Mouse (Mus musculus): ENCODE results near the gene Rab3gap1. TPM values are rescaled to one million over a fixed set of nuclear protein-coding genes. Genes with fewer than 3 reads are reported as not detected.
"Not testable (repeated sequence)": the region's sequence is repeated elsewhere in the genome, so short reads cannot be mapped to it uniquely, and the experiment has no call there.

The Rab3gap1 gene
- polyA plus RNA-seq, 1 experiment from 2014 or later, result 13.5 TPM

DNA sequence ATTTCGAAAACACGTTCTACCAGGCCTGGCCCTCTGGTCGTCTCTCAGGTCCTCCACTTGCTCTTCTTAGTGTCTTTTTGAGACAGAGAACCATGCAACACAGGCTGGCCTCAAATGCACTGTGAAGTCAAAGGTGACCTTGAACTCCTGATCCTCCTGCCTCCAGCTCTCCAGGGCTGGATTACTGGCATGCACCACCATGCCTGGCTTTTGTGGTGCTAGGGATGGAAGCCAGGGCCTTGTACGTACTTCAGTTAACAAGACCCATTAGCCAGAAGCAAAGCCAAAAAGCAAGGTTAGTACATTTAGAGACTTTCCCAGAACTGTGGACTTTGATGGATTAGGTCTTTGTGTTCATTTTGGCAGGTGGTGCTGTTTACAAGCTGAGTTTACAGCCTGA lies 83.7 kb downstream of the Rab3gap1 start:
- no peaks in the 10 kb centered on the region for H3K4me1 ChIP-seq (replicated peaks; ENCODE audit: control insufficient read depth, insufficient read depth)
- H3K4me2 ChIP-seq (replicated peaks; ENCODE audit: low read depth), result no peak overlapping the region
- H3K27me3 ChIP-seq (ENCODE audit: control insufficient read depth, insufficient read depth, low read length), result no peaks in the 10 kb centered on the region
- WGBS, result 79% methylated on average over 4 of the region's 4 CpGs
- H3K9me3 ChIP-seq (ENCODE audit: control insufficient read depth, low read length), result no peaks in the 10 kb centered on the region
- H3K9ac ChIP-seq (ENCODE audit: low read length), result no peak overlapping the region
- ATAC-seq (ENCODE audit: low FRiP score, low TSS enrichment), result no peak
- H3K4me3 ChIP-seq (ENCODE audit: low read depth, low read length), result no peak overlapping the region
- no peak for DNase-seq (ENCODE audit: low spot score)
- no peaks in the 10 kb centered on the region for H3K36me3 ChIP-seq (ENCODE audit: control insufficient read depth, insufficient read depth, low read length)
- no peak for TF ChIP-seq EP300 (optimal IDR thresholded peaks at IDR 0.05)
- TF ChIP-seq CTCF (IDR thresholded peaks at IDR 0.05; ENCODE audit: low read depth), result no peak
- H3K27ac ChIP-seq (replicated peaks), result no peak overlapping the region

DNA sequence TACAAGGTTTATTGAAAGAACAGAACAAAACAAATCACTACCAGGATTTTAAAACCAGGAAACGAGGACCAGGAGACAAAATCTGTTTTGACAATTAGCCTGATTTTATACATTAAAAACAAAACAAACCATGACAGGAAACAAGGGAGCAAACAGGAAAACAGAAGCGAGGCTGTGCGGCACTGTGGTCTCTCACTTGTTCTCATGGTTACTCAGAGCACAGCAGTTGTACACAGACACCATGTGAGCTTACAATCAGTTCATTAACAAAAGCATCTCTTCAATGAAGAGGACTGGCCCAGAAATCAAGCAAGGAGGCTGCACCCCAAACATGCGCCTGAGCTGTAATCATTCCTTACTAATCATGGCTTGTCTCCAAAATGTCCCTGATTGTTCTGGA lies 85.6 kb downstream of the Rab3gap1 start:
- not testable (repeated sequence) for H3K4me2 ChIP-seq (replicated peaks; ENCODE audit: low read depth); H3K27ac ChIP-seq (replicated peaks); H3K9me3 ChIP-seq (ENCODE audit: control insufficient read depth, low read length); H3K4me3 ChIP-seq (ENCODE audit: low read depth, low read length); ATAC-seq (ENCODE audit: low FRiP score, low TSS enrichment); H3K4me1 ChIP-seq (replicated peaks; ENCODE audit: control insufficient read depth, insufficient read depth); H3K36me3 ChIP-seq (ENCODE audit: control insufficient read depth, insufficient read depth, low read length); H3K27me3 ChIP-seq (ENCODE audit: control insufficient read depth, insufficient read depth, low read length); H3K9ac ChIP-seq (ENCODE audit: low read length); DNase-seq (ENCODE audit: low spot score)
- 75% methylated on average over 4 of the region's 4 CpGs for WGBS

DNA sequence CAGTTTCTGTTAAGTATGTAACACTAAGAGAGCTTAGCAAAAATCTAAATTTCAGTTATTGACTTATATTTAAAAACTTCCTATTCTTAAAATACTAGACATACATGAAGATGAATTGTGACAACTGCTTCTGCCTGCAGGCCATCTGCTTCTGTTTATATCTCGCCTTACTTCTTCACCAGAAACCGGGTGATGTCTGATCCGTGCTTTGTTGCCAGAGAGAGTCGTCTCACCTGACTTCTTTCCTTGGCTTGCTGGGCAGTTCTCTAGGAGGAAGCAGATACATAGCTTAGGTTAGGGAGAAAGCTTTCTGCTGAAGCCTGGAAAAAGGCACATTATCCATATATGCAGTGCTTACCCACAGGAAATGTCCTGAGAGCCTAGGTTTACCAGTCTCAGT lies 86.2 kb downstream of the Rab3gap1 start:
- Histone ChIP-seq H3K4me1 (replicated peaks; ENCODE audit: control insufficient read depth, insufficient read depth) (no peaks in the 10 kb centered on the region), H3K4me2 (replicated peaks; ENCODE audit: low read depth) (no peak overlapping the region), H3K27me3 (ENCODE audit: control insufficient read depth, insufficient read depth, low read length) (no peaks in the 10 kb centered on the region), H3K4me3 (ENCODE audit: low read depth, low read length) (no peak overlapping the region), H3K36me3 (ENCODE audit: control insufficient read depth, insufficient read depth, low read length) (no peaks in the 10 kb centered on the region), H3K9ac (ENCODE audit: low read length) (no peak overlapping the region), H3K27ac (replicated peaks) (no peak overlapping the region), H3K9me3 (ENCODE audit: control insufficient read depth, low read length) (no peaks in the 10 kb centered on the region)
- WGBS, result 57% methylated on average over 4 of the region's 4 CpGs
- ATAC-seq (ENCODE audit: low FRiP score, low TSS enrichment) (no peak), DNase-seq (ENCODE audit: low spot score) (no peak)
- TF ChIP-seq EP300 (optimal IDR thresholded peaks at IDR 0.05) (no peak), CTCF (IDR thresholded peaks at IDR 0.05; ENCODE audit: low read depth) (no peak)

DNA sequence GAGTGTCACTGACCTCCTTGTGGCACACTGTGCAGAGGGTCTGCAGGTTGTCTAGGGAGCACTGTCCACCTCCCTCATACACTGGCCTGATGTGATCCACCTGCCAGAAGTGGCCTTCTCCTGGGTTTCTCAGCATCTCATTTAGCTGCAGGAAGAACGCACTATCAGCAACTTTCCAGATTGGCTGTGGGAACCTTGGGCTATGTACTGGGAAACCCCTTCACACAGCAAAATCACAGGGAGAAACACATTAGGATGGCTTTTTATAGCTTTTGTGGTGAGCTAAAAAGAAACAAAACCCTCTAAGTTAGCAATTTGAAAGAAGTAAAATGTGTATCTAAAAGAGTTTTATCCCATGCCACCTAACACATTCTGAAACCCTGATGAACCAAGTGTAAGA lies 88.0 kb downstream of the Rab3gap1 start:
- DNase-seq (ENCODE audit: low spot score) (no peak), ATAC-seq (ENCODE audit: low FRiP score, low TSS enrichment) (no peak)
- no peaks in the 10 kb centered on the region for H3K4me1 ChIP-seq (replicated peaks; ENCODE audit: control insufficient read depth, insufficient read depth)
- no peak overlapping the region for H3K4me3 ChIP-seq (ENCODE audit: low read depth, low read length)
- no peak for TF ChIP-seq CTCF (IDR thresholded peaks at IDR 0.05; ENCODE audit: low read depth)
- TF ChIP-seq EP300 (optimal IDR thresholded peaks at IDR 0.05), result no peak
- no peak overlapping the region for H3K27ac ChIP-seq (replicated peaks)
- no peaks in the 10 kb centered on the region for H3K9me3 ChIP-seq (ENCODE audit: control insufficient read depth, low read length)
- no peaks in the 10 kb centered on the region for H3K27me3 ChIP-seq (ENCODE audit: control insufficient read depth, insufficient read depth, low read length)
- H3K36me3 ChIP-seq (ENCODE audit: control insufficient read depth, insufficient read depth, low read length), result no peaks in the 10 kb centered on the region
- no peak overlapping the region for H3K9ac ChIP-seq (ENCODE audit: low read length)
- H3K4me2 ChIP-seq (replicated peaks; ENCODE audit: low read depth), result no peak overlapping the region
- 96% methylated on average over 1 of the region's 1 CpGs for WGBS

DNA sequence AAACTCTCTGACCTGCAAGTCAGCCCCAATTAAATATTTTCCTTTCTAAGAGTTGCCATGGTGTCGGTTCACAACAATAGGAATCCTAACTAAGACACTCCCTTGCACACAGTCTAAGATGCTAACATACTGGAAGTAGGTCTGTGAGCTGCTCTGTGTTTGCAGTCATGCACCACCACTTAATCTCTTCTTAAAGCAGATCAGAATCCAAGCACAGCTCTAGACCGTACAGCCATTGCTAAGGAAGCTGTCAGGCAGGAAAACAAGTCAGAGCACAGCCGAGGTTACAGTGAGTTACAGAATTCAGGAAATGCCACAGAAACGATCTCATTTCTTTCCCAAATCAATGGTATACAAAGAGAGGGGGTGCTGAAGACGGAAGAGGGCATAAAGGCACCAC lies 90.2 kb downstream of the Rab3gap1 start:
- WGBS, result 27% methylated on average over 5 of the region's 5 CpGs
- no peak for TF ChIP-seq EP300 (optimal IDR thresholded peaks at IDR 0.05)
- ATAC-seq (ENCODE audit: low FRiP score, low TSS enrichment), result no peak

DNA sequence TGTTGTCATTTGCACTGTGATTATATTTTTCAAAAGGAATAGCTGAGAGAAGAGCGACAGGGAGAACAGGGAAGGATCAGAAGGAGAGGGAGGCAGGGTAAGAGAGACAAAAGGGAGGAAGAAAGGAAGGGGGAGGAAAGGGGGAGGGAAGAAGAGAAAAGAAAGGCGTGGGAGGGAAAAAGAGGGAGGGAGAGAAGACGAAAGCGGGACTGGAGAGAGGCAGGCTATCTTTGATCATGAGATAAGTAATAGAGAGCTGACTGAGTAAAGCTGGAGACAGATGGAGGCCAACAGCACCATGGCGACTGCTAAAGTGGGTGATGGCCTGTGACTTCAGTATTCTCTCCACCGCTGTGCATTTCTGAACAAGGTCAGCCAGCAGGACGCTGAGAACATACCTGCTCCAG lies 90.7 kb downstream of the Rab3gap1 start:
- no peaks in the 10 kb centered on the region for H3K36me3 ChIP-seq (ENCODE audit: control insufficient read depth, insufficient read depth, low read length)
- H3K27me3 ChIP-seq (ENCODE audit: control insufficient read depth, insufficient read depth, low read length), result no peaks in the 10 kb centered on the region
- H3K4me3 ChIP-seq (ENCODE audit: low read depth, low read length), result no peak overlapping the region
- DNase-seq (ENCODE audit: low spot score) (no peak), ATAC-seq (ENCODE audit: low FRiP score, low TSS enrichment) (no peak)
- no peak overlapping the region for H3K9ac ChIP-seq (ENCODE audit: low read length)
- H3K27ac ChIP-seq (replicated peaks), result no peak overlapping the region
- TF ChIP-seq CTCF (IDR thresholded peaks at IDR 0.05; ENCODE audit: low read depth) (no peak), EP300 (optimal IDR thresholded peaks at IDR 0.05) (no peak)
- no peaks in the 10 kb centered on the region for H3K9me3 ChIP-seq (ENCODE audit: control insufficient read depth, low read length)
- whole genome bisulfite sequencing, result 49% methylated on average over 7 of the region's 7 CpGs
- no peaks in the 10 kb centered on the region for H3K4me1 ChIP-seq (replicated peaks; ENCODE audit: control insufficient read depth, insufficient read depth)
- H3K4me2 ChIP-seq (replicated peaks; ENCODE audit: low read depth), result no peak overlapping the region

More for the DNA sequence above, 90.2 kb downstream of the Rab3gap1 start:
- DNase-seq (ENCODE audit: low spot score), result no peak
- H3K27me3 ChIP-seq (ENCODE audit: control insufficient read depth, insufficient read depth, low read length), result no peaks in the 10 kb centered on the region
- H3K36me3 ChIP-seq (ENCODE audit: control insufficient read depth, insufficient read depth, low read length), result no peaks in the 10 kb centered on the region
- H3K4me1 ChIP-seq (replicated peaks; ENCODE audit: control insufficient read depth, insufficient read depth), result no peaks in the 10 kb centered on the region
- no peaks in the 10 kb centered on the region for H3K9me3 ChIP-seq (ENCODE audit: control insufficient read depth, low read length)
- no peak overlapping the region for H3K4me3 ChIP-seq (ENCODE audit: low read depth, low read length)
- no peak overlapping the region; the same call in 1 of the 2 replicates for H3K27ac ChIP-seq (replicated peaks)
- H3K9ac ChIP-seq (ENCODE audit: low read length), result peak overlapping the region; percentile 23; the same call in 1 of the 2 replicates
- no peak overlapping the region for H3K4me2 ChIP-seq (replicated peaks; ENCODE audit: low read depth)
